8 mouse cellular contexts compared by ENCODE assay signal in genomic region chr2:173020430-173020829, GRCm38 (mm10). TPM values are rescaled to one million over a fixed set of nuclear protein-coding genes. Genes with fewer than 3 reads are reported as not detected.
DNase-seq lines count a peak whose midpoint lies in the region; ATAC-seq and TF ChIP-seq lines count a peak whose summit lies in the region.

TSS of gene Rbm38 (plus strand) at chr2:173020498.

- 28% methylated on average over 11 of the region's 11 CpGs for WGBS in forebrain, embryonic 11.5 days

- H3K4me1 ChIP-seq in ES-E14 (ENCODE audit: control insufficient read depth in 2 of 2, insufficient read depth in 2 of 2, low read length in 2 of 2, poor library complexity in 1 of 2) = peaks cover 0 to 23% of the 10 kb centered on the region in 2 experiments; a peak in 3 of 4 replicates
- H3K4me1 ChIP-seq in forebrain, embryonic 11.5 days (replicated peaks; ENCODE audit: control insufficient read depth, insufficient read depth, low read length) = peaks cover 29% of the 10 kb centered on the region

- H3K4me3 ChIP-seq in ES-E14 (ENCODE audit: insufficient read depth in 1 of 2, low read depth in 1 of 2, low read length in 2 of 2, poor library complexity in 1 of 2, severe bottlenecking in 1 of 2) = peak within 1 kb of the TSS; percentile 32 to 49
- H3K4me3 ChIP-seq in forebrain, embryonic 11.5 days (ENCODE audit: low read depth, low read length) = peak within 1 kb of the TSS; percentile 87

- DNase-seq in cerebellum, adult 9-10 months = peak; percentile 35
- no peak for DNase-seq in cerebellum, postnatal 14 days
- no peak for DNase-seq in ES-E14 (ENCODE audit: low read depth, low spot score)
- DNase-seq in forebrain, embryonic 11.5 days (ENCODE audit: low spot score) = peak; percentile 55
- no peak for DNase-seq in T-cell, adult 2 months (ENCODE audit: low spot score)
- no peak for DNase-seq in retina, postnatal 1 day

- H3K9me3 ChIP-seq in ES-E14 (ENCODE audit: control insufficient read depth, insufficient read depth, low read depth, low read length) = no peaks in the 10 kb centered on the region
- H3K9me3 ChIP-seq in forebrain, embryonic 11.5 days (ENCODE audit: control insufficient read depth, low read length) = no peaks in the 10 kb centered on the region

- no peak within 1 kb of the TSS for H3K27ac ChIP-seq in ES-E14 (ENCODE audit: insufficient read depth, low read depth, low read length, poor library complexity, severe bottlenecking)
- H3K27ac ChIP-seq in forebrain, embryonic 11.5 days (ENCODE audit: low read depth, low read length) = no peak within 1 kb of the TSS; the same call in 1 of the 2 replicates

- peak within 1 kb of the TSS; percentile 84 for H3K4me2 ChIP-seq in forebrain, embryonic 11.5 days (ENCODE audit: low read depth, low read length, severe bottlenecking)

- peaks cover 9% of the 10 kb centered on the region for H3K27me3 ChIP-seq in forebrain, embryonic 11.5 days (ENCODE audit: control insufficient read depth, insufficient read depth, low read length)

- no peak for ATAC-seq in forebrain, embryonic 11.5 days (replicated peaks; ENCODE audit: low FRiP score)
- no peak for ATAC-seq in hematopoietic stem cell, adult 5-6 weeks (replicated peaks in 1 of 2; ENCODE audit: insufficient read depth in 1 of 2, low FRiP score in 2 of 2, low TSS enrichment in 1 of 2, low read depth in 1 of 2, poor library complexity in 2 of 2, severe bottlenecking in 2 of 2)
- ATAC-seq in megakaryocyte progenitor cell, adult 5-6 weeks (replicated peaks; ENCODE audit: poor library complexity) = no peak

- in situ Hi-C loops in ES-E14 (cut with MboI; ENCODE audit: low sequenced_read_pairs in 2 of 2, unreplicated experiment in 2 of 2) = no loop called here

- peak within 1 kb of the TSS; percentile 45; the same call in 1 of the 2 replicates for H3K9ac ChIP-seq in ES-E14 (ENCODE audit: insufficient read depth, low read depth, low read length, poor library complexity, severe bottlenecking)
- H3K9ac ChIP-seq in forebrain, embryonic 11.5 days (ENCODE audit: low read length) = peak within 1 kb of the TSS; percentile 60

- H3K36me3 ChIP-seq in ES-E14 (ENCODE audit: control insufficient read depth, insufficient read depth, low read length, poor library complexity, severe bottlenecking) = peaks cover 27% of the 10 kb centered on the region
- no peaks in the 10 kb centered on the region; the same call in 1 of the 2 replicates for H3K36me3 ChIP-seq in forebrain, embryonic 11.5 days (ENCODE audit: control insufficient read depth, insufficient read depth, low read length)

TF ChIP-seq in ES-E14, 5 proteins besides CTCF, POLR2A, EP300 and RAD21:
- no peak for TF ChIP-seq ZC3H11A (IDR thresholded peaks at IDR 0.05; ENCODE audit: borderline replicate concordance, low read depth, low read length)
- no peak for TF ChIP-seq MAFK (IDR thresholded peaks at IDR 0.05; ENCODE audit: insufficient read depth, low read depth, low read length)
- no peak for TF ChIP-seq ZNF384 (IDR thresholded peaks at IDR 0.05; ENCODE audit: low read depth, low read length)
- no peak for TF ChIP-seq CHD2 (IDR thresholded peaks at IDR 0.05; ENCODE audit: low read depth, low read length)
- TF ChIP-seq HCFC1 (IDR thresholded peaks at IDR 0.05; ENCODE audit: borderline replicate concordance, insufficient read depth, low read length) = no peak

RNA-seq across cellular contexts. Expression of gene Rbm38, which starts in this region (rescaled TPM):
- total RNA-seq in ES-E14 (2012; rRNA removed) = 23.9 and 26.7 TPM in 2 replicates
- polyA plus RNA-seq in forebrain, embryonic 11.5 days (2014; fragmentation: Nextera tagmentation; extraction: Ambion mirVana) = 111 and 115 TPM in 2 replicates
- 66.3 and 81.3 TPM in 2 replicates for total RNA-seq in hematopoietic stem cell, adult 5-6 weeks (2017)
- 130 and 153 TPM in 2 replicates for total RNA-seq in megakaryocyte progenitor cell, adult 5-6 weeks (2015)
- total RNA-seq in megakaryocyte progenitor cell, adult 5-6 weeks (2017) = 50.3 and 55.9 TPM in 2 replicates

Comparison
In these comparisons a context has a peak if more than half of its experiments do, and no peak if none do; other contexts are left out.
1. DNase-seq: peak in cerebellum, adult 9-10 months (single experiment) and forebrain, embryonic 11.5 days (single experiment); none in cerebellum, postnatal 14 days (0 of 2), ES-E14 (single experiment), T-cell, adult 2 months (single experiment) and retina, postnatal 1 day (single experiment).